Mouse (Mus musculus) B cell, adult 2 months (primary cell): ENCODE measurements around the gene Gm43302.
"Not testable (repeated sequence)": the region's sequence is repeated elsewhere in the genome, so short reads cannot be mapped to it uniquely, and the experiment has no call there.

Source experiments
- DNase-seq, 2 experiments: peaks; one replicate each; pipeline ENCODE4 v3.0.0; 2022

Gene Gm43302

DNA sequence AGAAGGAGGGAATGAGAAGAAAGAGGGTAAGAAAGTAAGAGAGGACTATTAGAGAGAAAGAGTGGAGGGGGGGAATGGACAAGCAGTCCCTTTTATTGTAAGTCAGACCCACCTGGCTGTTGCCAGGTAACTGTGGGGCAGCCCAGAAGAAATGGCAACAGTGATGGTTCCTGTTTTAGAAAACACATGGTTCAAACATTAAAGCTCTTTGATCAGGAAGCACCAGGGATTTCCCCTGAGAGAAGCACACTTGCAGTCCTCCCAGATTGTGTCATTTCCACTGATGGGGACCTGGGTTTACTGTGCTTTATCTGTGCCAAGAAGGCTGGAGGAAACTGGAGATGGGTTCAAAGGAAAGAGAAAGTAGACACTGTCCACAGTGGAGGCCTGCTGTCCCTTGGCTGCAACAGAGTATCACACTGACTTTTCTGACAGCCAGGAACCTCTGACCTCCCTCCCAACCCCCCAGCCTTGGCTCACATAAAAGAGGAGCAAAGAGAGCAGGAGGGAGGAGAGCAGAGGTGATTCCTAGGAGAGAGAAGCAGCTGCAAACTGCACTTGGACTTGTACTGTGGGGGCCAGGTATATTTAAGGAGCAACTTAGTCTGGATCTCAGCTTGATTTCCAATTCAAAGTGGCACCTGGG lies 95.5 kb downstream of the Gm43302 start:
- DNase-seq = not testable (repeated sequence)

- DNase-seq = not testable (repeated sequence)
These were observed 97.2 kb downstream of the Gm43302 start for GRCm38 (mm10) chr5:105196308-105196707.

DNA sequence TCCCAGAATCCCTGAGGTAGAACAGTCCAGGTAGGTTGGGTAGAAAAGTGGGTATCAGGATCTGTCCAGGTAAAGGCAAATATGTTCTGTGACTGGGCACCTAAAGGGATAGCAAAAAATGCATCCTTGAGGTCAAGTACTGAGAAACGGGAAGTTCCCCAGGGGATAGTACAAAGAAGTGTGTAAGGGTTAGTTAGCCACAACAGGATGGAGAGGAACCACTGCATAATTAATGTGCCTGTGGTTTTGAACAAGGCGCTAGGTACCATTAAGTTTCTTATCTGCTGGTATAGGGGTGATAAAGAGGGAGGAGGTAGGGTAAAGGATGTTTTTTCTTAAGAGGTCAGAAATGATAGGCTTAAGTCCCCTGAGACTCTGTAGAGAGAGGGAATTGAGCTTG lies 101.0 kb downstream of the Gm43302 start:
- not testable (repeated sequence) for DNase-seq

GRCm38 (mm10) chr5:105181446-105181845 lies 112.0 kb downstream of the Gm43302 start:
- no peak for DNase-seq
